Mouse (Mus musculus): ENCODE results near the gene Kcnmb2. TPM values are rescaled to one million over a fixed set of nuclear protein-coding genes. Genes with fewer than 3 reads are reported as not detected.

Gene Kcnmb2
- polyA plus RNA-seq, 1 experiment from 2014 or later: 4.7 TPM

DNA sequence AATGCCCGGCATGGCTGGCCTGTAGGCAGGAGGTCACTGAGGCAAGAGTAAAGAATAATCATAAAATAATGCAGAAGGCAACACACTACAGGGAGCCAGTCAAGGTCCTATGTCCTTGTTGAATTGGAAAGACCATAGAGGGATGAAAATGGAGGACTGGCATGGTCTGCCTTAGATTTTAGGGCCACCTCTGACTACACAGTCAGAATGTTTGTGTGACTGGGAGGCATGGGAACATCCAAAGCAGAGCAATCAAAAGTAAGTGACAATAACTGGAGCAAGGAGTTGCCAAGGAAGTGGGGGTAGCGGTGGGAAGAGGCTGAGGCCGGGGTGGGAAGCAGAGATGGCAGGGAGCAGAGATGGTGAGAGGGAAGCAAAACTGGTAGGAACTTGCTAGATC is 60.8 kb downstream of the Kcnmb2 start:
- Histone ChIP-seq H3K27me3 (ENCODE audit: control insufficient read depth, insufficient read depth, low read length) (no peaks in the 10 kb centered on the region), H3K36me3 (ENCODE audit: control insufficient read depth, insufficient read depth, low read length) (no peaks in the 10 kb centered on the region), H3K27ac (ENCODE audit: low read length) (no peak overlapping the region), H3K4me2 (replicated peaks; ENCODE audit: low read depth, low read length) (no peak overlapping the region), H3K4me3 (ENCODE audit: low read depth, low read length) (no peak overlapping the region), H3K9ac (replicated peaks; ENCODE audit: low read depth, low read length) (no peak overlapping the region), H3K9me3 (ENCODE audit: control insufficient read depth, low read depth, low read length) (no peaks in the 10 kb centered on the region), H3K4me1 (ENCODE audit: control insufficient read depth, insufficient read depth, low read length) (no peaks in the 10 kb centered on the region)
- no peak for ATAC-seq (ENCODE audit: insufficient number of reproducible peaks, insufficient read depth, low FRiP score, low read depth)
- WGBS: 96% methylated on average over 3 of the region's 3 CpGs

DNA sequence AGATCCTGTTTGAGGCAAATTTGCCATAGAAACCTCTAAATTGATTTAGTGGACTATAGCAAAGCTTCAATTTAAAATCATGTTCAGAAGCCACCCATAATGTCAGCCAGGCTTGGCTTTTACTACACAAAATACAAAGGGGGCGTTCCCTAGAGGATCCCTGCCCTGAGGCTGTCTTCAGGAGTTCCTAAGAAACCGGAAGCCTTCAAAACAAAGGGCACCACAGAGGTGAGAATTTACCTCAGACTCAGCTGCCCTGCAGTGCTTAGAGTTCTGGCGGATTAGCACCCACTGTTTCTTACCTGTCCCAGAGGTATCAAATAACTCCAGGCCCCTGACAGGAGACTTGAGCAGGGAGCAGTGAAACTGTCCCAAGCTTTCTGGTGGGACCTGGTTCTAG is 77.4 kb downstream of the Kcnmb2 start:
- H3K27me3 ChIP-seq (ENCODE audit: control insufficient read depth, insufficient read depth, low read length): no peaks in the 10 kb centered on the region
- H3K4me3 ChIP-seq (ENCODE audit: low read depth, low read length): no peak overlapping the region
- WGBS: 29% methylated on average over 3 of the region's 3 CpGs
- no peaks in the 10 kb centered on the region for H3K36me3 ChIP-seq (ENCODE audit: control insufficient read depth, insufficient read depth, low read length)
- no peak for ATAC-seq (ENCODE audit: insufficient number of reproducible peaks, insufficient read depth, low FRiP score, low read depth)
- H3K4me2 ChIP-seq (replicated peaks; ENCODE audit: low read depth, low read length): no peak overlapping the region
- H3K27ac ChIP-seq (ENCODE audit: low read length): no peak overlapping the region
- H3K9ac ChIP-seq (replicated peaks; ENCODE audit: low read depth, low read length): no peak overlapping the region
- no peaks in the 10 kb centered on the region for H3K9me3 ChIP-seq (ENCODE audit: control insufficient read depth, low read depth, low read length)
- H3K4me1 ChIP-seq (ENCODE audit: control insufficient read depth, insufficient read depth, low read length): no peaks in the 10 kb centered on the region

DNA sequence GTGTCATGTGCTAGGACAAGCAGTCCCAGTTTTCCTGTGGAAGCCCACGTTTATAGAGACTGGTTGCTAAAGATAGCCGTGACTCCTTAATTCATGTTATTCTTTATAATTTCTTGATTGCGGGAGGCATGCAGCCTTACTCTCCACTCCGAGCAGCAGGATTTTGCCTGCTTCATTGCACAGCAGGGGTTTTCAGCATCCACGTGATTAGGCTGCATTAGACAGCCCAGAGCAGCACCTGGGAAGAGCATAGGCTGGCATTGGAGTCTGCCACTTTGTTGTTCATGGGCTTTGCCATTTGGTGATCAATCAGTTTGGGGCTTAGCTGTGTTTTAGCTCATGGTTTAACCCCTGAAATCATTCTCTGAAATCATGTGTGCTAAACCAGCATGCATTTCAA is 80.1 kb downstream of the Kcnmb2 start:
- Histone ChIP-seq H3K27ac (ENCODE audit: low read length) (no peak overlapping the region), H3K4me3 (ENCODE audit: low read depth, low read length) (no peak overlapping the region), H3K9ac (replicated peaks; ENCODE audit: low read depth, low read length) (no peak overlapping the region), H3K36me3 (ENCODE audit: control insufficient read depth, insufficient read depth, low read length) (no peaks in the 10 kb centered on the region), H3K9me3 (ENCODE audit: control insufficient read depth, low read depth, low read length) (no peaks in the 10 kb centered on the region), H3K27me3 (ENCODE audit: control insufficient read depth, insufficient read depth, low read length) (no peaks in the 10 kb centered on the region), H3K4me2 (replicated peaks; ENCODE audit: low read depth, low read length) (no peak overlapping the region), H3K4me1 (ENCODE audit: control insufficient read depth, insufficient read depth, low read length) (no peaks in the 10 kb centered on the region)
- WGBS: 57% methylated on average over 5 of the region's 5 CpGs
- no peak for ATAC-seq (ENCODE audit: insufficient number of reproducible peaks, insufficient read depth, low FRiP score, low read depth)

DNA sequence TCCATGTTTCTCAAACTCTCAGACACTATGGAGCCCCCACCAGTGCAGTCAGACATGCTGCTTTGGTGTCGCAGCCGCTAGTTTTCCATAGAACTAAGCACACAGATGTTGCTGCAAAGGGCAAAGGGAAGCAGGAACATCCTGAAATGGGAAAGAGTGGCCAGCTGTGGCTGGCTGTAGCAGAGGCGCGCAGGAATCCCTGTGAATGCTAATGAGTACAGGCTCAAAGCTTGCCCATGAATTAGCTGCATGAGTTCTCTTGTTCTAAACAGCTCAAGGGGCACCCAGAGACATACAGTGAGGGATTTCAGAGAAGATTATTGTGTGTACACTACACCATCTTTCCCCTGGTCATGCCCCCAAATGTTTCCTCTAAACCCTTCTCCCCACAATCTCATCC is 82.8 kb downstream of the Kcnmb2 start:
- 85% methylated on average over 4 of the region's 4 CpGs for WGBS
- no peak for ATAC-seq (ENCODE audit: insufficient number of reproducible peaks, insufficient read depth, low FRiP score, low read depth)

DNA sequence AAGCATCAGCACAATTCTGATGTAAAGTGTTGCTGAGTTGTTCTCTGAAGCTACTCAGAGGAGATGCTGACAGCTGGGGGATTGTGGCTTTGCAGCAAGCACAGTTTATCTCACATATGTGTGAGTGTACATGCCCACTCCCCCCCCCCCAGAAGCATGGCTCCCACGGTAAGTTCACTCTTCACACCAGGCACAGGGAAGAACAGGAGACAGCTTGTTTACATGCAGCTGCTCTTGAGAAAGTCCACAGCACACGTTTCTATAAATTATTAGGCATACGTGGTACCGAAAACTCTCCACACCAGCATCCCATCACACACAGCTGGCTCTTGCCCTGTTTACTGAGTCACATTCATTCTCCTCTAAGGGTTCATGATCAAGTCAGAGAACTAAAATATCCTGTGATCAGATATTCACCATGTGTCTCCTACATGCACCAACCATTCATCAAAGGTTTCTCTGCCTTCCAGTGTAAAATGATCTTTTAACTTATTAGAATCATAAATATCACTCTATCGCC is 89.3 kb downstream of the Kcnmb2 start:
- WGBS: 39% methylated on average over 5 of the region's 5 CpGs
- ATAC-seq (ENCODE audit: insufficient number of reproducible peaks, insufficient read depth, low FRiP score, low read depth): peak; percentile 53; the same call in 1 of the 2 replicates

More for the DNA sequence above, 82.8 kb downstream of the Kcnmb2 start:
- Histone ChIP-seq H3K4me3 (ENCODE audit: low read depth, low read length) (no peak overlapping the region), H3K4me2 (replicated peaks; ENCODE audit: low read depth, low read length) (no peak overlapping the region), H3K4me1 (ENCODE audit: control insufficient read depth, insufficient read depth, low read length) (no peaks in the 10 kb centered on the region), H3K9ac (replicated peaks; ENCODE audit: low read depth, low read length) (no peak overlapping the region), H3K27ac (ENCODE audit: low read length) (no peak overlapping the region), H3K9me3 (ENCODE audit: control insufficient read depth, low read depth, low read length) (no peaks in the 10 kb centered on the region), H3K36me3 (ENCODE audit: control insufficient read depth, insufficient read depth, low read length) (no peaks in the 10 kb centered on the region), H3K27me3 (ENCODE audit: control insufficient read depth, insufficient read depth, low read length) (no peaks in the 10 kb centered on the region)

DNA sequence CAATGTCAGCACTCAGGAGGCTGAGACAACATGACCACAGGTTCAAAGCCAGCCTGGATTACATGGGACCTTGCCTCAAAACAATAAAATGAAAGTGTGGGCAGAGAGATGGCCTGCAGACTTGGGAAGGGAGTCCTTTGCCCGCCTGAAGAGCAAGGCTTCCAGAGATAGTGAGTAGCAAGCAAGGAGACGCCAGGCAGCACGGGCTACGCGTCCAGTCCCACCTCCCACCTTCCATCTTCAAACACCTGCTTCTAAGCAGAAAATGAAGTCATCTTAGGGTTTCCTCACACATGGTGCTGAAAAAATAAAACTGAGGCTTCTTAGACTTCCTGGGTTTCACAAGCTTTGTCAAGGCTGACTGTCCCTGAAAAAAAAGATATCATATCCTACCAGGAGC is 109.3 kb downstream of the Kcnmb2 start:
- Histone ChIP-seq H3K4me2 (replicated peaks; ENCODE audit: low read depth, low read length) (no peak overlapping the region), H3K27me3 (ENCODE audit: control insufficient read depth, insufficient read depth, low read length) (no peaks in the 10 kb centered on the region), H3K9me3 (ENCODE audit: control insufficient read depth, low read depth, low read length) (no peaks in the 10 kb centered on the region), H3K9ac (replicated peaks; ENCODE audit: low read depth, low read length) (no peak overlapping the region), H3K36me3 (ENCODE audit: control insufficient read depth, insufficient read depth, low read length) (no peaks in the 10 kb centered on the region), H3K27ac (ENCODE audit: low read length) (no peak overlapping the region), H3K4me3 (ENCODE audit: low read depth, low read length) (no peak overlapping the region), H3K4me1 (ENCODE audit: control insufficient read depth, insufficient read depth, low read length) (no peaks in the 10 kb centered on the region)
- no peak for ATAC-seq (ENCODE audit: insufficient number of reproducible peaks, insufficient read depth, low FRiP score, low read depth)
- WGBS: 87% methylated on average over 5 of the region's 5 CpGs

More for the DNA sequence above, 89.3 kb downstream of the Kcnmb2 start:
- H3K27ac ChIP-seq (ENCODE audit: low read length): no peak overlapping the region
- no peak overlapping the region for H3K9ac ChIP-seq (replicated peaks; ENCODE audit: low read depth, low read length)
- H3K36me3 ChIP-seq (ENCODE audit: control insufficient read depth, insufficient read depth, low read length): no peaks in the 10 kb centered on the region
- H3K27me3 ChIP-seq (ENCODE audit: control insufficient read depth, insufficient read depth, low read length): no peaks in the 10 kb centered on the region
- no peaks in the 10 kb centered on the region for H3K9me3 ChIP-seq (ENCODE audit: control insufficient read depth, low read depth, low read length)
- no peak overlapping the region for H3K4me2 ChIP-seq (replicated peaks; ENCODE audit: low read depth, low read length)
- no peak overlapping the region for H3K4me3 ChIP-seq (ENCODE audit: low read depth, low read length)
- H3K4me1 ChIP-seq (ENCODE audit: control insufficient read depth, insufficient read depth, low read length): no peaks in the 10 kb centered on the region

DNA sequence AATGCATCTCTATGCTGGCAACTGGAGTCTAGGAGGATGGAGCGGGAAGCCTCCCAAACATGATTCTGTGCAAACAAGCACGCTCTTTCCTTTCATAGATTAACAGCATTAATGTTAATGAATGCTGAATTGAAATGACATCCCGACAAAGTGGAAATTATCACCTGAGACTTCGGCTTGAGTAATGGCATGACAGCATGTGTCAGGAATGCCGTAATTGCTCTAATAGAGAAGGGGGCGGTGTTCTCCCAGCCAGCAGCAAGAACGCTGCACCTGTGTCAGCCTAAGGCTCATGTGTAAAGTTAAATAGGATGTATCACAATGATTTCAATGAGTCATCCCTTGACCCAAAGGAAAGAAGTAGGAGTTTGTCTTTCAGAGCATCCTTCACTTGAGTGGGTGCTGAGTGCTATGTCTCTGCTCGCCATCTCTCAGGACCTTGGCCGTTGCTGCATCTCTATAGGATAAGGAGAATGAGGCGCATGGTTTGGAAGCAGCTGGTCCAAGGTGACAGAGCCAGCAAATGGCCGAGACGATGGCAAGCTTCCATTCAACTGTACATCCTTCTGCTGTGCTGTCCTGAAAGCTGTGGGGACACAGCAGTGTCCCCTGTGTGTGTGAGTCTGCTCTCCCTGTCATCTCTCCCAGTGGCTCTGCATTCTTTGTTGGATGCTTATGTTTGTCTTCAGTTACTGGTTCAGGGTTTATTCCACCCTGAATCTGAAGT is 110.1 kb downstream of the Kcnmb2 start:
- Histone ChIP-seq H3K9me3 (ENCODE audit: control insufficient read depth, low read depth, low read length) (no peaks in the 10 kb centered on the region), H3K36me3 (ENCODE audit: control insufficient read depth, insufficient read depth, low read length) (no peaks in the 10 kb centered on the region), H3K4me3 (ENCODE audit: low read depth, low read length) (no peak overlapping the region), H3K4me2 (replicated peaks; ENCODE audit: low read depth, low read length) (no peak overlapping the region), H3K4me1 (ENCODE audit: control insufficient read depth, insufficient read depth, low read length) (no peaks in the 10 kb centered on the region), H3K27me3 (ENCODE audit: control insufficient read depth, insufficient read depth, low read length) (no peaks in the 10 kb centered on the region), H3K9ac (replicated peaks; ENCODE audit: low read depth, low read length) (no peak overlapping the region), H3K27ac (ENCODE audit: low read length) (no peak overlapping the region)
- no peak for ATAC-seq (ENCODE audit: insufficient number of reproducible peaks, insufficient read depth, low FRiP score, low read depth)
- 81% methylated on average over 12 of the region's 12 CpGs for WGBS

DNA sequence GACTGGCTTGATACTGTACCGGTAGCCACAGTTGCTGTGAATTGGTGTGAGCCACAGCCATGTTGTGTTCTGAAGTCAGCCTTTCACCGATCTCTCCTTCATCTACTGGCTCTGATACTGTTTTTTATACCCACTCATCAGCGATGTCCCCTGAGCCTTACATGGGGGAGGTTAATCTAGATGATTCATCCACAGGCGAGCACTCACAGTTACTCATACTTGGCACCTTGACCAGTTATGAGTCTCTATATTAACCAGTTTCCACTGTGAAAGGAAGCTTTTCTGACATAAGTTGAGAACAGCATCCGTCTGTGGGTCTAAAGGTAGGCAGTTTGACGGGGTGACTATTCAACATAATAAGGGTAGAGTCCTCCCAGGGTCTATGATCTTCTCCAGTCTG is 118.7 kb downstream of the Kcnmb2 start:
- Histone ChIP-seq H3K4me3 (ENCODE audit: low read depth, low read length) (no peak overlapping the region), H3K4me1 (ENCODE audit: control insufficient read depth, insufficient read depth, low read length) (no peaks in the 10 kb centered on the region), H3K9me3 (ENCODE audit: control insufficient read depth, low read depth, low read length) (no peaks in the 10 kb centered on the region), H3K9ac (replicated peaks; ENCODE audit: low read depth, low read length) (no peak overlapping the region), H3K27me3 (ENCODE audit: control insufficient read depth, insufficient read depth, low read length) (no peaks in the 10 kb centered on the region), H3K27ac (ENCODE audit: low read length) (no peak overlapping the region), H3K4me2 (replicated peaks; ENCODE audit: low read depth, low read length) (no peak overlapping the region), H3K36me3 (ENCODE audit: control insufficient read depth, insufficient read depth, low read length) (no peaks in the 10 kb centered on the region)
- WGBS: 90% methylated on average over 6 of the region's 6 CpGs
- ATAC-seq (ENCODE audit: insufficient number of reproducible peaks, insufficient read depth, low FRiP score, low read depth): no peak

Data from stomach, embryonic 14.5 days (tissue).